Mouse (Mus musculus) liver, embryonic 14.5 days (tissue): ENCODE measurements around the gene Bptf.

Source experiments
- CTCF ChIP-seq: IDR thresholded peaks from 2 replicates; pipeline ENCODE4 v1.5.1; 2016; ENCODE audit warnings: antibody characterized with exemption, low read depth, control low read depth
- EP300 ChIP-seq: IDR thresholded peaks from 2 replicates; pipeline ENCODE4 v1.6.1; 2016; ENCODE audit warnings: antibody characterized with exemption, low read depth

- TF ChIP-seq CTCF (no peak), EP300 (no peak)
Measured at GRCm38 (mm10) chr11:107027431-107028274, 104.3 kb downstream of the Bptf start.
